Mouse (Mus musculus) lung, postnatal 10 days (tissue): Measurements from ENCODE around the gene Gm20931.
"Not testable (repeated sequence)": the region's sequence is repeated elsewhere in the genome, so short reads cannot be mapped to it uniquely, and the experiment has no call there.

Experiments
- DNase-seq: peaks from one replicate; pipeline ENCODE4 v3.0.0; 2021

Gm20931 gene

GRCm38 (mm10) chrY:55213420-55213819 is at the start of gene Gm20931:
TSS of gene Gm20931 (plus strand) at chrY:55213720.
- DNase-seq = not testable (repeated sequence)
